25 mouse cellular contexts compared by ENCODE assay signal in the genomic region with DNA sequence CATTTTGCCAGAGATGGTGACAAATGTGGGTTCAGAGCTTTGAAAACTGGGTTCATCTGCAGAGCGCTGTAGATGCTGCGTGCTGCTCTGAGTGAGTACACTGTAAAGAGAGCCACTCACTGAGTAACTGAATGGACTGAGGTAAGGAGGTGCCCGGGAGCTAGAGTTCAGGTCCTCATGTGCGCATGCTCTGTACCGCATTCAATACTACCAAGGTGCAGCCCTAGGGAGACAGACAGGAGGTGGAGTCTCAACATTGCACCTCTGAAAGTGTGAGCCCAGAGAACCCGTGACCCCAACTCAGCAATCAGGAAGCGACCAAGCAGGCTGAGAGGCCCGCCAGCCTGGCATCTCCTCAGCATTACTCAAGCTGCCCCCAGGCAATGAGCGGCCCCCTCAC.
DNase-seq lines count a peak whose midpoint lies in the region; ATAC-seq and TF ChIP-seq lines count a peak whose summit lies in the region.
"Had no signal": no experiment of that assay in that cellular context is flagged by ENCODE, and none has a peak within 500 bp of the region (broad histone marks: within the 10 kb centered on the region; RNA-seq: fewer than 3 reads in every experiment).

No protein-coding gene starts in this region.

- no peak overlapping the region for H3K4me3 ChIP-seq in kidney, embryonic 14.5 days (ENCODE audit: low read length)
- peak overlapping the region; percentile 56 for H3K4me3 ChIP-seq in E14TG2a.4 (replicated peaks; ENCODE audit: low read length)
- H3K4me3 ChIP-seq: erythroblast, embryonic 14.5 days; hindbrain, embryonic 10.5 days; hindbrain, embryonic 15.5 days; limb, embryonic 15.5 days; midbrain, embryonic 13.5 days; neural tube, embryonic 13.5 days had no signal

- H3K27ac ChIP-seq in kidney, embryonic 14.5 days (ENCODE audit: low read depth, low read length), result peak overlapping the region; percentile 55
- H3K27ac ChIP-seq: hindbrain, embryonic 10.5 days; hindbrain, embryonic 15.5 days; limb, embryonic 15.5 days; liver, embryonic 14.5 days; macrophage; midbrain, embryonic 13.5 days; neural tube, embryonic 13.5 days had no signal

- peaks cover 27% of the 10 kb centered on the region for H3K4me1 ChIP-seq in kidney, embryonic 14.5 days (ENCODE audit: control insufficient read depth, insufficient read depth, low read length)
- H3K4me1 ChIP-seq in E14TG2a.4 (replicated peaks; ENCODE audit: low read depth, low read length), result peaks cover 40% of the 10 kb centered on the region

- no peaks in the 10 kb centered on the region for H3K9me3 ChIP-seq in kidney, embryonic 14.5 days (ENCODE audit: control insufficient read depth, low read length)
- H3K9me3 ChIP-seq in E14TG2a.4 (ENCODE audit: low read length), result peaks cover 19% of the 10 kb centered on the region
- H3K9me3 ChIP-seq: hindbrain, embryonic 10.5 days; hindbrain, embryonic 15.5 days; limb, embryonic 15.5 days; midbrain, embryonic 13.5 days; neural tube, embryonic 13.5 days had no signal

- H3K36me3 ChIP-seq in kidney, embryonic 14.5 days (ENCODE audit: control insufficient read depth, insufficient read depth, low read length), result 0 out of 2 replicates have a peak, but pooled peaks cover 2% of the 10 kb centered on the region
- peaks cover 15% of the 10 kb centered on the region for H3K36me3 ChIP-seq in E14TG2a.4 (ENCODE audit: insufficient read depth, low read length)
- H3K36me3 ChIP-seq: hindbrain, embryonic 10.5 days; hindbrain, embryonic 15.5 days; limb, embryonic 15.5 days; midbrain, embryonic 13.5 days; neural tube, embryonic 13.5 days had no signal

- no peak overlapping the region for H3K4me2 ChIP-seq in kidney, embryonic 14.5 days (replicated peaks; ENCODE audit: low read depth, low read length)
- H3K4me2 ChIP-seq: hindbrain, embryonic 15.5 days; limb, embryonic 15.5 days; midbrain, embryonic 13.5 days; neural tube, embryonic 13.5 days had no signal

- no peaks in the 10 kb centered on the region for H3K27me3 ChIP-seq in kidney, embryonic 14.5 days (ENCODE audit: control insufficient read depth, insufficient read depth, low read length)
- no peaks in the 10 kb centered on the region for H3K27me3 ChIP-seq in E14TG2a.4 (ENCODE audit: insufficient read depth, low read length)
- H3K27me3 ChIP-seq: hindbrain, embryonic 15.5 days; limb, embryonic 15.5 days had no signal

- no peak for TF ChIP-seq CTCF in E14TG2a.4 (conservative IDR thresholded peaks at IDR 0.05; ENCODE audit: low read length)

- DNase-seq in kidney, adult 9 months, result no peak
- peak; percentile 49 for DNase-seq in ES-CJ7 (ENCODE audit: low read depth, low spot score)
- DNase-seq in ZHBTc4 (ENCODE audit: low read depth, low spot score), result peak; percentile 64
- no peak for DNase-seq in urinary bladder, adult 2 months (ENCODE audit: low spot score)
- DNase-seq: adrenal gland, postnatal 10 days; B cell, adult 2 months; cerebellum, adult 11 months; heart, postnatal 14 days; kidney, adult 18-20 months; lung, adult 2 months; lung, postnatal 10 days; right cerebral cortex, postnatal 14 days; thymus, postnatal 4 days had no signal

- no peak for ATAC-seq in kidney, embryonic 14.5 days (ENCODE audit: low FRiP score, low TSS enrichment)
- ATAC-seq: forebrain, embryonic 16.5 days; inflammation-experienced regulatory T-cells, adult 6 months; midbrain, embryonic 13.5 days had no signal

- 75% methylated on average over 9 of the region's 9 CpGs for WGBS in kidney, embryonic 14.5 days

- H3K9ac ChIP-seq in kidney, embryonic 14.5 days (ENCODE audit: low read depth, low read length), result no peak overlapping the region
- H3K9ac ChIP-seq: hindbrain, embryonic 15.5 days; limb, embryonic 15.5 days; liver, embryonic 14.5 days; midbrain, embryonic 13.5 days; neural tube, embryonic 13.5 days had no signal

Comparison
In these comparisons a context has a peak if more than half of its experiments do, and no peak if none do; other contexts are left out.
1. DNase-seq: peak in ES-CJ7 (single experiment) and ZHBTc4 (single experiment); none in kidney, adult 9 months (single experiment) and urinary bladder, adult 2 months (single experiment).